Mouse (Mus musculus): ENCODE measurements at regions not wholly inside any gene's neighbourhood (a gene's known extent, or its start where the extent isn't known, plus 50 kb on each side); places are given as distances from the start of the nearest gene placed in this dataset.

GRCm38 (mm10) chr2:146710676-146711075, 145.0 kb upstream of the Kiz start:
- TF ChIP-seq POLR2A (IDR thresholded peaks at IDR 0.05; ENCODE audit: insufficient read depth, low read depth, low read length): no peak
- TF ChIP-seq CTCF (IDR thresholded peaks at IDR 0.05): no peak

All from heart, adult 2 months (tissue).